Mouse (Mus musculus) small intestine, adult 2 months (tissue): ENCODE results near the gene Pfas.
A peak's percentile ranks its signal among the peaks of the same experiment; 100 is the strongest.

ENCODE experiments used
- CTCF ChIP-seq: fragments of 200-500 bp; IDR thresholded peaks from 2 replicates; pipeline ENCODE4 v1.5.1; 2012; ENCODE audit warnings: low read depth, mild to moderate bottlenecking, control low read depth, inconsistent platforms, low read length, moderate library complexity, mixed read lengths; ENCODE audit not compliant: insufficient replicate concordance, insufficient read length; ENCODE audit errors: extremely low read depth
- POLR2A ChIP-seq: fragments of 200-500 bp; IDR thresholded peaks from 2 replicates; pipeline ENCODE4 v1.6.1; 2012; ENCODE audit warnings: low read depth, mild to moderate bottlenecking, control low read depth, inconsistent platforms, low read length, moderate library complexity

DNA sequence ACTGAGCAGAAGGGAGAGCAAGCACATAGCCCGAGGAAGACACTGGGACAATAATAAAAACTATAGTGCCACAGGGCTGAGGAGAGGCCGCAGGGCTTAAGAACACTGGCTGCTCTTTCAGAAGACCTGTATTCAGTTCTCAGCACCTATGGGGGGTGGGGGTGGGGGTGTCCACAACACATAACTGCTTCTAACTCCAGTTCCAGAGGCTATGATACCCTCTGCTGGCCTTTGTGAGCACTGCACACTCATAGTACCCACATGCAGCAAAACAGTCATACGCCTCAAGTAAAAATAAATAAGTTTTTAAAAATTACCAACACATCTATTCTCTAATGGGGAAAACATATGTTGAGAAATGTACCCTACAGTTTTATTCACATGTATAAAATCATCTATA, 13.9 kb downstream of the Pfas start:
- TF ChIP-seq CTCF (peak; percentile 8; the same call in 1 of the 2 replicates), POLR2A (no peak)
